Mouse (Mus musculus): ENCODE measurements at regions not wholly inside any gene's neighbourhood (a gene's known extent, or its start where the extent isn't known, plus 50 kb on each side); places are given as distances from the start of the nearest gene placed in this dataset.

DNA sequence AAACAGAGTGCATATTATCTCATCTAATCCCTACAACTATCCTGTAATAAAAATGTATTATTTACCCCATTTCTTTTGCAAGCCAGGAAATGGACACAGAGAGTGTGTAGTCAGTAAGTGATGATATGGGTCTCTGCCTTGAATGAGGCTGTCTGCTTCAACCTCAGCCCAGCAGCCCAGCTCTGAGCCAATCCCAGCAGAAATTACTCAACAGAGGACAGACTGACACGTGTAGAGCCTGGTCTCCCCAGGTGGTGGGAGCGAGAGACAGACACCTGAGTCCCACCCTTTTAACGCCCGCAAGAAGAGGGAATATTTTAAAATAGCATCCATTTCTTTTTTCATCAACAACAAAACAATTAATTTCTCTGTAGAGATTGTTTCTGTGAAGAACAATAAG, 68.1 kb upstream of the Zfp536 start:
- TF ChIP-seq RCOR1 (IDR thresholded peaks at IDR 0.05; ENCODE audit: low read depth, low read length) (no peak), E2F4 (IDR thresholded peaks at IDR 0.05; ENCODE audit: borderline replicate concordance, low read depth, low read length) (no peak)

Measured in MEL (cell line).